Mouse (Mus musculus) intestine, embryonic 16.5 days (tissue): ENCODE measurements around the gene Ube2v1. TPM values are rescaled to one million over a fixed set of nuclear protein-coding genes. Genes with fewer than 3 reads are reported as not detected.
A peak's percentile ranks its signal among the peaks of the same experiment; 100 is the strongest.

Experiments used
- ATAC-seq: fragments of 200-750 bp; cut with Nextera tagmentation; 2 replicates; pipeline ENCODE4 v1.8.0; 2017; ENCODE audit warnings: moderate TSS enrichment, moderate library complexity
- H3K27ac ChIP-seq: fragments of 300-500 bp; sonication (generic); 2 replicates; pipeline ENCODE4 v1.5.1; 2014; ENCODE audit warnings: mild to moderate bottlenecking, low read length
- H3K27me3 ChIP-seq: fragments of 300-500 bp; sonication (generic); replicated peaks from 2 replicates; pipeline ENCODE4 v1.6.1; 2014; ENCODE audit warnings: low read length, control low read depth, mixed read lengths; ENCODE audit not compliant: control insufficient read depth, insufficient read depth
- H3K36me3 ChIP-seq: fragments of 300-500 bp; sonication (generic); 2 replicates; pipeline ENCODE4 v1.6.1; 2014; ENCODE audit warnings: low read length, control low read depth; ENCODE audit not compliant: control insufficient read depth, insufficient read depth
- H3K4me1 ChIP-seq: fragments of 300-500 bp; sonication (generic); 2 replicates; pipeline ENCODE4 v1.6.1; 2014; ENCODE audit warnings: low read length, control low read depth, mixed read lengths; ENCODE audit not compliant: control insufficient read depth, insufficient read depth
- H3K4me2 ChIP-seq: fragments of 300-500 bp; sonication (generic); 2 replicates; pipeline ENCODE4 v1.6.1; 2014; ENCODE audit warnings: low read depth, low read length, control low read depth
- H3K4me3 ChIP-seq: fragments of 300-500 bp; sonication (generic); 2 replicates; pipeline ENCODE4 v1.5.1; 2014; ENCODE audit warnings: mild to moderate bottlenecking, low read length
- H3K9ac ChIP-seq: fragments of 300-500 bp; sonication (generic); 2 replicates; pipeline ENCODE4 v1.6.1; 2014; ENCODE audit warnings: low read depth, low read length
- H3K9me3 ChIP-seq: fragments of 300-500 bp; sonication (generic); 2 replicates; pipeline ENCODE4 v1.6.1; 2016; ENCODE audit warnings: low read length, control low read depth; ENCODE audit not compliant: control insufficient read depth
- WGBS: fragments of 180-500 bp; shearing (Covaris S2); extraction: QIAGEN DNeasy Blood & Tissue Kit; methylation state at CpG from one replicate; pipeline ENCODE4 v1.1.7; 2014; 5-methylcytosine and 5-hydroxymethylcytosine counted together
- polyA plus RNA-seq: library from polyadenylated mRNA; unstranded; fragments of >200 nt; fragmentation: Nextera tagmentation; extraction: Ambion mirVana; gene quantifications from 2 replicates; pipeline ENCODE4 v1.2.1, GENCODE M21; 2015

Gene Ube2v1
- polyA plus RNA-seq, 1 experiment from 2014 or later = 293 TPM

DNA sequence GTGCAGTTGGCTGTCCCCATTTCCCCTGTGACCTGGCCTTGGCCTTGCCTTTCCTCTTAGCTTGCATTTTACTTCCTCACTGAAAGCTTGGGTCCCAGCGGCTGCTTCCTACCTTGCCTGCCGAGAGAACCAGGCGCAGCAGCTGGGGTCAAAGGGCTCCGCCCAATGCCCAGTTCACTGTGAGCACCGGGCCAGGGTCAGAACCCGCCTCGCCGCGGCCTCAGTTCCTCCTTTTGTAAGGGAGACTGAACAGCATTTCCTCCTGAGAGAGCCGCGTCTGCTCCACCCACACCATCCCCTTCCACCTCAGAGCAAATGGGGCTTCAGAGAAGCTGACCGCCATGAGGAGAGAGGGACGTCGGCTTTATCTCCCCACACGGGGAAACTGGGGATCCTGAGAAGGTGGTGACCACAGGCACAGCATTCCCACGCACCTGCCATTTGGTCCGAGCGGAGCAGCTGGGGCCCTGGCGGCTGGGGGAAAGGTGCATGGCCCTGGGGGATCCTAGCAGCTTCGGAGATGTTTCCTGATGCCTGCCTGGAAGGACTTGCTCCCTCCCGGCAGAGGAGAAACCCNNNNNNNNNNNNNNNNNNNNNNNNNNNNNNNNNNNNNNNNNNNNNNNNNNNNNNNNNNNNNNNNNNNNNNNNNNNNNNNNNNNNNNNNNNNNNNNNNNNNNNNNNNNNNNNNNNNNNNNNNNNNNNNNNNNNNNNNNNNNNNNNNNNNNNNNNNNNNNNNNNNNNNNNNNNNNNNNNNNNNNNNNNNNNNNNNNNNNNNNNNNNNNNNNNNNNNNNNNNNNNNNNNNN lies 42.9 kb downstream of the Ube2v1 start:
- peak overlapping the region; percentile 63 for H3K27ac ChIP-seq
- peak; percentile 61 for ATAC-seq
- H3K4me1 ChIP-seq = peaks cover 32% of the 10 kb centered on the region
- H3K27me3 ChIP-seq = no peaks in the 10 kb centered on the region
- H3K36me3 ChIP-seq = no peaks in the 10 kb centered on the region
- H3K9me3 ChIP-seq = no peaks in the 10 kb centered on the region
- WGBS = 28% methylated on average over 21 of the region's 21 CpGs
- H3K4me3 ChIP-seq = peak overlapping the region; percentile 21
- peak overlapping the region; percentile 43 for H3K9ac ChIP-seq
- peak overlapping the region; percentile 34; the same call in 1 of the 2 replicates for H3K4me2 ChIP-seq

DNA sequence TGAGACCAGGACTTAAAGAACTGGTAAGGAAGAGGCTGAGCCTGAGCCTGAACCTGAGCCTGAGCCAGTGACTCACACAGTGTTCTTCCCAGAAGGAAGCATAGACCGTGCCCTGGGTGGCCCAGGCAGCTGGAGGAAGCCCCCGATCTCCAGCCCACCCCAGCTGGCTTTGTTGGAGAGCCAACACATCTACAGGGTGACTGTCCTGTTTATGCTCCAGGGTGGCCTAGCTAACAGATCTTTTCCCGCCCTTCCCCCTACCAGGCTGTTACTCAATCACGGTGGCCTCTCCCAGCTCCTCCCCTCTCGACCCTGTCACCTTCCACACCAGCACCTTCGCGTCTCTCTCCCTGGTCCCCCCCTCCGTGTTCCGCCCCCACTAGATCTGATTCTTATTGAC lies 44.9 kb downstream of the Ube2v1 start:
- ATAC-seq = peak; percentile 34
- no peak overlapping the region for H3K4me2 ChIP-seq
- no peaks in the 10 kb centered on the region for H3K27me3 ChIP-seq
- no peaks in the 10 kb centered on the region for H3K36me3 ChIP-seq
- H3K27ac ChIP-seq = peak overlapping the region; percentile 35
- H3K4me1 ChIP-seq = peaks cover 36% of the 10 kb centered on the region
- WGBS = 18% methylated on average over 9 of the region's 9 CpGs
- H3K9me3 ChIP-seq = no peaks in the 10 kb centered on the region
- peak overlapping the region; percentile 21; the same call in 1 of the 2 replicates for H3K9ac ChIP-seq
- no peak overlapping the region for H3K4me3 ChIP-seq

DNA sequence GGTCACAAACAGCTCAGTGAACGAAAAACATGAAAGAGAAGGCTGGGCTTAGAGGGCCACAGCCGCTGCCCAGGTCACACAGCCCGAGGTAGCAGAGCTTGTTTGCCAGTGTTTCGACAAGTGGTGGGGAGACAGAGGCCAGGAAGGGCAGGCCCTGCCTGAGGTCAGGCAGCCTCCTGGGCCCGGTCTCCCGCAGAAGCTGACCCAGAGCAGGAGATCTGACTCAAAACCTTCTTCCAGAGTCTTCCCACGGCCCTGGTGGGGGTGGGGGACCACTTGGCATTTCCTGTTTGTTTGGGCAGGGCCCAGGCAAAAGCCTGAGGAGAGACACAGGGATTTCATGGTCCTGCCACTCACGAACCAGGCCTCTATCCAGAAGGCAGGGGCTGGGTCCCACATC lies 45.9 kb downstream of the Ube2v1 start:
- Histone ChIP-seq H3K4me1 (peaks cover 32% of the 10 kb centered on the region), H3K27ac (peak overlapping the region; percentile 35), H3K9me3 (no peaks in the 10 kb centered on the region), H3K27me3 (no peaks in the 10 kb centered on the region), H3K4me2 (no peak overlapping the region), H3K4me3 (no peak overlapping the region), H3K9ac (peak overlapping the region; percentile 49), H3K36me3 (no peaks in the 10 kb centered on the region)
- ATAC-seq = no peak
- WGBS = 33% methylated on average over 8 of the region's 8 CpGs

DNA sequence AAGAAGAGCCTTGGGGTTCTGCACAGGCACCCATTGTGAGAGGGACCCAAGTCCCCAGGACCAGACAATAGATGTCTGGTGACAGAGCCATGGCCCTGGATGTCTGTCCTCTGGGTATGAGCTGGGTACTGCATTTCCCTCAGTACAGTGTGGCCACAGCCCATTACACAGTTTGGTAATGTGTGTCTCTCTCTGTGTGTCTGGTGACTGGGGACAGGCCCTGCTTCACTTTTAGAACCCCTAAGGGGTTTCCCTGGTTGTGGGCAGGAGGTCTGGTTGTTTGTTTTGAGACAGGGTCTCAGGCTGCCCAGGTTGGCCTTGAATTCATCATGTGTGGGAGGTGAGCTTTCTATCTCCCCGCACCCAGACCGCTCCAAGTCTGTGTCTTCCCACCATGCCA lies 46.6 kb downstream of the Ube2v1 start:
- Histone ChIP-seq H3K36me3 (no peaks in the 10 kb centered on the region), H3K27ac (no peak overlapping the region), H3K9me3 (no peaks in the 10 kb centered on the region), H3K4me3 (no peak overlapping the region), H3K4me2 (no peak overlapping the region), H3K9ac (no peak overlapping the region), H3K4me1 (peaks cover 32% of the 10 kb centered on the region), H3K27me3 (no peaks in the 10 kb centered on the region)
- 75% methylated on average over 2 of the region's 2 CpGs for WGBS
- no peak for ATAC-seq

DNA sequence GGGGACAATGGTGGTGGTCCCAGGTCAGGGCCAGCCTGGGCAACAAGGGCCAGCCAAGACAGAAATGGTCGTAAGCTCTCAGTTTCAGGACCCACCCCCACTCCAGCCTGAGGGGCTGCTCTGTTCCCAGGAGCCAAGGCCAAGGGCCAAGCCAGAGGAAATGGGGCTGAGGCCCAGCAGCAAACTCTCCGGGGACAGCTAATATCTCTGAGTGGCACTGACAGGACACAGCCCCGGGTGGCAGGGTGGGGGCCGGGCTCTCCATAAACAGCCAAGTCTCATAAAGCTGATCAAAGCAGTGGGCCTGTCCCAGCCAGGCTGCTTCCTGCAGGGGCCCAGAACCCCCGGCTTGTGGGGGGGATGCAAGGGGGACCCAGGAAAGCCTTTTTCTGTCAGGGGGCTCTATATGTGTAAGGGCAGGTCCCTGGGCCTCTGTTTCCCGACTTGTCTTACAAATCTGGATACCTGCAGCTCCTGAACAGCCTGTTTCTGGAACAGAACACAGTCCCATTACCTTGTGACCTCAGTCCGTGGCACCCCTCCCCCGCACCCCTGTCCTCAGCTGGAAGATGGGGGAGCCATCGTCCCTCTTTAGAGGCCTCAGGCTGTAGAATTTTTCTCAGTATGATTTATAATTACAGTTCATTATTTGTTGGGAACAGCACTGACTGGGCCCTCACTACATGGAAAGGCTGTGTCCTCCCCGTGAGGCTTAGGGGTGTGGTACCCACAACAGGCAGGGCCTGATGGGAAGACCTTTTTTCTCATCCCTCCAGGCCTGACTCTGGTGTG lies 48.5 kb downstream of the Ube2v1 start:
- H3K4me2 ChIP-seq = no peak overlapping the region
- peak overlapping the region; percentile 23 for H3K9ac ChIP-seq
- WGBS = 33% methylated on average over 10 of the region's 10 CpGs
- H3K9me3 ChIP-seq = no peaks in the 10 kb centered on the region
- H3K4me1 ChIP-seq = peaks cover 36% of the 10 kb centered on the region
- H3K4me3 ChIP-seq = no peak overlapping the region
- no peaks in the 10 kb centered on the region for H3K36me3 ChIP-seq
- ATAC-seq = peak; percentile 21; the same call in 1 of the 2 replicates
- no peaks in the 10 kb centered on the region for H3K27me3 ChIP-seq
- peak overlapping the region; percentile 53 for H3K27ac ChIP-seq

DNA sequence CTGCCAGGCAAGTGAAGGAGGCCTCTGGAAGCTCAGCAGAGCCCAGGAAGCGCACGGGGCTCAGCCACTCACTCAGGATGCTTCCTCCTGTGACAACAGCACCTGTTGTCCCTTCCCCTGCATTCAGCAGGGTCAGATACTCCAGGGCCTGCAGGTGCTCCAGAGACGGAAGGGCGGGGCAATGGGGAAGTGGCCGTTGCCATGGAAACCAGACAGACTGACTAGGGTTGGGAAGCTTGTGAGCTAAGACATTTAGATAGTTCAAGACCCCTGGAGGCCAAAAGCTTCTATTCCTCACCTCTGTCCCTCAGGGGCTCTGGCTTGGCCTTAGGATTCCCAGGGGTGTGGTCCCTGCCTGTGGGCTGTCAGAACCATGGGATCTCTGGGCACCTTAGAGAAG lies 53.4 kb downstream of the Ube2v1 start:
- H3K9me3 ChIP-seq = no peaks in the 10 kb centered on the region
- H3K36me3 ChIP-seq = no peaks in the 10 kb centered on the region
- 38% methylated on average over 5 of the region's 5 CpGs for WGBS
- H3K9ac ChIP-seq = no peak overlapping the region
- ATAC-seq = peak; percentile 33; the same call in 1 of the 2 replicates
- no peak overlapping the region for H3K4me2 ChIP-seq
- H3K4me1 ChIP-seq = peaks cover 14% of the 10 kb centered on the region
- no peaks in the 10 kb centered on the region for H3K27me3 ChIP-seq
- no peak overlapping the region for H3K27ac ChIP-seq
- H3K4me3 ChIP-seq = no peak overlapping the region

DNA sequence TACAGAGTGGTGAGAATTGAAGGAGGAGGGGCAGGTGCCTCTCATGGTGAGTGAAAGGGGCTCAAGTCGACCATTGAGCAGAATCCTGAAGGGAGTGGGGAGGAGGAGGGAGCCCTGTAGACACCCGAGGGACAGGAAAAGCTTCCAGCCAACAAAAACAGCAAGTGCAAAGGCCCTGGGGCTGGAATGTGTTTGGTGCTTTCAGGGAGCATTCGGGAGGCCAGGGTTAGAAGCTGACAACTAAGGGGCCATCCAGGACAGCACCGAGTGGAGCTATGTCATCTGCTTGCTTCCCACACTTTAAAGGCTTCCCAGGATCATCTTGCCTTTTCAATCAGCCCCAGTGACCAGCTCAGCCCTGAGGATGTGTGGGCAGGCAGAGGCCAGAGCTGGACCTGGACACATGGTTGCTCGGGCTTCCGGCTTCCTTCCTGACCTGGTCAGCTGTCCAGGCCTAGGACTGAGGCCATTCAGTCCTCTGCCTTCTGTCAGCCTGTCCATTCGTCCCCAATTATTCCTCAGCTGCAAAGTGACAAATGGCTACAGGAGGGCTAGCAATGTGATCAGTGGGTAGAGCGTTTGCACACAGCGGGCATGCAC lies 54.6 kb downstream of the Ube2v1 start:
- H3K36me3 ChIP-seq = no peaks in the 10 kb centered on the region
- WGBS = 65% methylated on average over 9 of the region's 9 CpGs
- peaks cover 5% of the 10 kb centered on the region; the same call in 1 of the 2 replicates for H3K4me1 ChIP-seq
- H3K27ac ChIP-seq = no peak overlapping the region
- H3K9ac ChIP-seq = no peak overlapping the region
- H3K4me2 ChIP-seq = no peak overlapping the region
- no peak overlapping the region for H3K4me3 ChIP-seq
- ATAC-seq = no peak
- H3K27me3 ChIP-seq = no peaks in the 10 kb centered on the region
- no peaks in the 10 kb centered on the region for H3K9me3 ChIP-seq

DNA sequence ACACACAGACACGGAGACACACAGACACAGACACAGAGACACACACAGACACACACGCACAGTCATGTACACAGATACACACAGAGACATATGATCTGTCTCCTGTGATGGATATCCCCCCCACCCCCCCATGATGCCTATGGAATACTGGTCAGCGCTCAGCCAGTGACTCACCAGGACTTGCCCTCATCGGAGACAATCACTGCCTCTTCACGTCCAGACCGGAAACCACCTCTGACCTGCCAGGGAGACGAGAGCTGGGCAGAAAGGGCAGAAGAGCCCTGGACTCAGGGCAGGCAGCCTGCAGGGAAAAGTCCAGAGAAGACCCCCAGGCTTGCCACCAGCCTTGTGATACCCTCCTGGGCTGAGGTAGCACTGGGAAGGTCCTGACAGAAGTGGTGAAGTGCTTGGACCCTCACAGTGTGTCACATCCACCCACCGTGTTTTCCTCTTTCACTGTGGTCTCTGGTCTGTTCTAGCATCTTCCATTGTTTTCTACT lies 55.7 kb downstream of the Ube2v1 start:
- Histone ChIP-seq H3K4me2 (no peak overlapping the region), H3K36me3 (no peaks in the 10 kb centered on the region), H3K27me3 (no peaks in the 10 kb centered on the region), H3K9me3 (no peaks in the 10 kb centered on the region), H3K27ac (no peak overlapping the region), H3K4me1 (peaks cover 5% of the 10 kb centered on the region; the same call in 1 of the 2 replicates), H3K9ac (no peak overlapping the region), H3K4me3 (no peak overlapping the region)
- no peak for ATAC-seq
- WGBS = 86% methylated on average over 8 of the region's 8 CpGs

DNA sequence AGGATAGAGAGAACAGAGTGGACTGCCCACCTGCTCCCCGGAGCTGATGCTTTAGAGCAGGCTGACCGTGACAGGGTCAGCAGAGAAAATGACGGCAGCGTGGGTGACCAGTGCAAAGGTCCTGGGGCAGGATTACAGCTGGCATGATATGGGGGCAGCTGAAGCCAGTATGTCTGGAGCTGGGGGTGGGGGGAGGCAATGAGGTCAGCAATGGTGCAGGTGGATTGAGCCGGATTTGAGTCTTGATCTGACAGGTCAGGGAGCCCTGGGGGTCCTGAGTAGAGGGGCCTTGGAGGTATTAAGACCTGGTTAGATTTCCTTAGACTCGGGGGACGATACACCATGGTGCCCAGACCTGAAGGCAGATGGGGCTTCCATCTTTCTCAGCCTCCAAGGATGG lies 56.3 kb downstream of the Ube2v1 start:
- Histone ChIP-seq H3K9ac (no peak overlapping the region), H3K4me3 (no peak overlapping the region), H3K36me3 (no peaks in the 10 kb centered on the region), H3K4me1 (peaks cover 5% of the 10 kb centered on the region), H3K27ac (no peak overlapping the region), H3K9me3 (no peaks in the 10 kb centered on the region), H3K4me2 (no peak overlapping the region), H3K27me3 (no peaks in the 10 kb centered on the region)
- WGBS = 83% methylated on average over 7 of the region's 7 CpGs
- no peak for ATAC-seq
